Mouse (Mus musculus) 416B (cell line): ENCODE results near the gene Nfx1.
"Not testable (repeated sequence)": the region's sequence is repeated elsewhere in the genome, so short reads cannot be mapped to it uniquely, and the experiment has no call there.

Experiments
- DNase-seq: peaks from one replicate; pipeline ENCODE4 v3.0.0; 2011; ENCODE audit warnings: low read depth

Gene Nfx1

GRCm38 (mm10) chr4:40970842-40971701, at the start of gene Nfx1:
Gene Nfx1 (plus strand): TSS chr4:40970906.
- peak; percentile 97 for DNase-seq

GRCm38 (mm10) chr4:40921288-40921687, 49.4 kb upstream of the Nfx1 start:
- no peak for DNase-seq

DNA sequence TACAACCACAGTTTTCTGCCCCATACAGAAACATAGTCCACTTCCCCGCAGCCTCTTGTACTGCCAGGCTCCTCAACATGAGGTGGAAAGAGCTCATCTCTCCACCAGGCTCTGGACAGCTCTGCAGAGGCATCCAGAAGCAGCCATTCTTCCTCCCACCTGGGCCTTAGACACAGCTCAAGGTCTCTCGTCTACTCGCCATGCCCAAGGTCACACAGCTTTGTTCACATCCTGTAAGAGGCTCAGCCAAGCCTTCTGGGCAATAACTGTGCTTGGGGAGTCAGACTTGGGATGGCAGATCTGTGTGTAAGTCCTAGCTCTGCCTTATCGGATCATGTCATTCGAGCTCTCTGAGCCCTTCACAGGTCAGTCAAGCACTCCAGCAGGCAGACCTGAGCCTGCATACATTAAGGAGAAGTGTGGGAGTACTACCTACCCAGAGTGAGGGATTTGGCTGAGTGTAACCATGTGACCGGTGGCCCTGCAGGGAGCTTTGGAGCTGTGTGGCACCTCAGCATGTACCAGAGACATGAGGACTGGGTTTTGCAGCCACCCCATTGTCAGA, 47.5 kb upstream of the Nfx1 start:
- no peak for DNase-seq

GRCm38 (mm10) chr4:40925568-40925967, 45.1 kb upstream of the Nfx1 start:
- no peak for DNase-seq

DNA sequence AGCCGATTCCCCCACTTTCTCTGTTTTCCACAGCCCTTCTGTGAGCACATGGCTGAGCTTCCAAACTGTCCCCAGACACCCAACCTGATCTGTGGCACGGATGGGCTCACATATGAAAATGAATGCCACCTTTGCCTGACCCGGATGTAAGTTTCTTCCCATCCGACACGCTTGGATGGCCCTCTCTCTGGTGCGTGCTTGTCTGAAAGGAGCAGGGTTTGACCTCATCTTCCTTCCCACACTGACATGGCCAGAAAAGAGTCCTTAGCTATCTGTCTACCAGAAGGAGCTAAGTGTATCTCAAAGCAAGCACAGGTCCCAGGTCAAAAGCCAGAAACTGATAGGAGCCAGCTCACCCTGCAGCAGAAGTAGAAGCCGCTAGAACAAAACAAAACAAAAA, 41.7 kb upstream of the Nfx1 start:
- DNase-seq: no peak

DNA sequence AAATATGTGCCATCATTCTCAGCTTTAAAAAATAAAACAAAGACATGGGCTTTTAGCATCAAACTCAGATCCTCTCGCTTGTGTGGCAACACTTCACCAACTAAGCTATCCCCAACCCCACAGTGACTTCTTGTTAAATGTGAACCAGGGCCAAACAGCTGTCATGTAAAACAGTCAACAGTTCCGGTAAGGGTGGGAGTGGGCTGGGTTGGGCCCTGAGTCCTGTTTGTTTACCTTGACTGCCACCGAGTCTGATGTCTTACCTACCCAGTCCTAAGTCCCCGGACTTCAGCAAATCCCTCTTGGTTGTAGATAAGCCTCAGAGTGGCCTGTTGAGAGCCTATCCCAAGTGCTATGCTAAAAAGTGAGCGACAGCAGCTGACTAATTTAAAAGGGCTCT, 37.0 kb upstream of the Nfx1 start:
- DNase-seq: no peak

DNA sequence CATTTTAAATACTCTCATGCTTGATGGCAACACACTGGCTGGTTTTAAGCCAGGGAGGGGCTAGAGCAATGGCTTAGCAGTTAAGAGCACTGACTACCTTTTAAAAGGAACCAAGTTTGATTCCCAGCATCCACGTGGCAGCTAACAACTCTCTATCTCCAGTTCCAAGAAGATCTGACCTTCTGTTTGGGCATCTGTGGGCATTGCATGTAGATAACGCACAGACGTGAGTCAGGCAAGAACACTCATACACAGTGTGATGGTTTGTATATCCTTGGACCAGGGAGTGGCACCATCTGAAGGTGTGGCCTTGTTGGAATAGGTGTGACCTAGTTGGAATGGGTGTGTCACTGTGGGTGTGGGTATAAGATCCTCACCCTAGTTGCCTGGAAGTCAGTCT, 36.3 kb upstream of the Nfx1 start:
- DNase-seq: not testable (repeated sequence)

DNA sequence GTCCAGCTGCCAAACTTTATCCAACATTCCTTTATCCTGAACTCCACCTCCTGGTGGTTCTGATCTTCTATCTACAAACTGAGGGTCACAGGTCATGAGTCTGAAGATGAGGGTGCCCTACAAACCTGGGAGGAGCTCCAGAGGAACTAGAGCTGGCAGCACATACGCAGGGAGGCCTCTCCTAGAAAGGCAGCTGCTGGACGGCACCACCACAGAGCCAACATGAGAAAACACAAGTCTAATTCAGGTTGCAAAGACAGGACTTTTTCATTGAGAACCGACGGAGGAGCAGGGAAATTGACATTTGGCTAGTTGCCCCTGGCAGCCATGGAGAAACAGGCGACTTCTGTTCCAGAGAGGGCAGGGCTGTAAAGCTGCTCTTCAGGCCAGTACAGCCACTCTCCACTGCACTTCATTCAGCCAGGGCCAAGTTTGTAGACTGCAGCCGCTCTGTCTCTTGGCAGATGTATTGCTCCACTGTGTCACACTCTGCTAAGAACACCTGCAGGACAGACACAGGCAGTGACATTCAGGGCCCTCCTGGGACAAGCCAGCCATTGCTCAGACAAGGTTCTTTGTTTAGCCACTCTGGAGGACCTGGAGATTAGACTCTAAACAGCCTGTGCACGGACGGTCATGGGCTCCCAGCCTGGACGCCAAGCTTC, 34.4 kb upstream of the Nfx1 start:
- no peak for DNase-seq

- DNase-seq: no peak
Measured at GRCm38 (mm10) chr4:40938793-40939192, 31.9 kb upstream of the Nfx1 start.

- no peak for DNase-seq
Measured at GRCm38 (mm10) chr4:40943651-40944050, 27.1 kb upstream of the Nfx1 start.

GRCm38 (mm10) chr4:40946516-40947121, 24.1 kb upstream of the Nfx1 start:
- DNase-seq: peak; percentile 19

DNA sequence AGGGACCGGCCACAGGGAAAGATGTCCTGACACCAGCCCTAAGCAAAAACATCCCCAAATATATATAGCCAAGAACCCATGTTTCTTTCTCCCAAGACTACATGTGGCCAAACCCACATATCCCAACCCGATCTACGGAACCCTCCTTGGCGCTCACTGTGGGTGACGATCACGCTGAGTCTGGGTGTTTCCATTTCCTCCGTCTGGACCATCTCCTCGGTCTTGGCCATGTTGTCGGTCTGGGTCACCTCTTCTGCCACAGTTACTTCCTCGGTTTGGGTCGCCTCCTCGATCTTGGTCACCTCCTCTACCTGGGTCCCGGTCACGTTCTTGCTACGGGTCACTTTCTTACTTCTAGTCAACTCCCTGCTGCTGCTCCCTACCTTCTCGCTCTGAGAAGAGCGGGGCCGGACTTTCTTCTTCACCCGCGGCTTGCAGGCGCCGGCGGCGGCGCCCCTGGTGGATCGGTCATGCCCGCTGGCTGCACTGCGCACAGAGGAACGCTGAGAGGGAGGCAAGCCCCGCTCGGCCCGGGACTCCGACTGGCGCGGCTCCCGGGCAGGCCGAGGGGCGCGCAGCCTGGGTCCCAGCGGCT, 23.0 kb upstream of the Nfx1 start:
- DNase-seq: peak; percentile 56

DNA sequence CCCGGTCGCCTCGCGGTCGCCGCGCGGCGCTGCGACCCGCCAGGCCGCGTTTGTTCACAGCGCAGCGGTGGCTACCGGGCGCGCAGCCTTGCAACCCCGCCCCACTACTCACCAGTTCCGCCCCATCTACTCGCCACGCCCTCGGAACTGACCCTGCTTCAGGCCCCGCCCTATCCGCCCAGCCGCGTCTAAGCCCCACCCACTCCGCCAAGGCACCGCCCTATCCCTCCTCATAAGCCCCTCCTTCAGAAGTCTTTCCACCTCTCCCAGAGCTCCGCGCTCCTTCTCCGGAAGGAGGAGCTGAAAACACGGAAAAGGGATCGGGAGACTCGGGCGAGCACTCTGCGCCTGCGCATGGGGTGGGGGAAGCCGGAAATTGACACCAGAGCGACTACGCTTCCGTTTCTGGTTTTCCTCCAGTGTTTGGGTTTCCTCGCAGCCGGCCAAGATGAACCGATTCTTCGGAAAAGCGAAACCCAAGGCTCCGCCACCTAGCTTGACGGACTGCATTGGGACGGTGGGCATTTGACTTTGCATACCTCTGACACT, 22.5 kb upstream of the Nfx1 start, which contains the start of the genes Bag1 and Chmp5:
Bag1 (minus strand) TSS at position 135 of the 549 bp plus-strand sequence.
Chmp5 (plus strand) TSS at position 248 of the 549 bp plus-strand sequence.
- DNase-seq: peak; percentile 99

DNA sequence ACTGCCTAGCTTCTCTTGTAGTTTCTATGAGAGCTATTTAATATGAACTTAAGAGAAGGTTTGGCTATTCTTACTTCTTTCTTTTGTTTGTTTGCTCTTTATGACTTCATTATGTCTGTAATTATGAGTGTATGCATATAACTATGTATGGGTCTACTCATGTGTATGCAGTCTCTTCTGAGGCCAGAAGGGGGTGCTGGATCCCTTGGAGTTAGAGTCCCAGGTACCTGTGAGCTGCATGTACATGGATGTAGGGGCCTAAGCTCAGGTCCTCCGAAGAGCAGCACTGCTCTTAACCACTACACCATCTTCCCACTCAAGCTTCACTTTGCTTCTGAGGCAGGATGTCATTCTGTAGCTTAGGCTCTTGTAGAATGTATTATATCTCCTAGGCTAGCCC, 17.2 kb upstream of the Nfx1 start:
- peak; percentile 71 for DNase-seq

GRCm38 (mm10) chr4:40955942-40956341, 14.8 kb upstream of the Nfx1 start:
- DNase-seq: peak; percentile 26

- no peak for DNase-seq
Measured at GRCm38 (mm10) chr4:40963536-40963935, 7.2 kb upstream of the Nfx1 start.

DNA sequence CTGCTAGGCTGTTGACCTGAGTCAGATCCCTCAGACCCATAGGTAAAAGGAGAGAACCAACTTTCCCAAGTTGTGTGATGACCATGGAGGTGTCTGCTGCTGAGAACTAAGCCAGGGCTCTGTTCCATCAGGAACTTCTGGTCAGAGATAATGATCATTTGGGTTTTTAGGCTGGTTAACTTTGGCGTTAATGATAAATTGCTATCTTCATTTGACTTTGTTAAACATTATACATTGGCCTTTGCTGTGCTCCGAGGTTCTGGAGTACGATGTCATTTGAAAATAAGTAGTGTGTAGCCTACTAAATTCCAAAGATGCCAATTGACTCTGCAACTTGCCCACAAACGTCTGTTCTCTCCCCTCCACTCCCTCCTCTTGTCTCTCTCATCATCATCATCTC, 1.5 kb upstream of the Nfx1 start:
- DNase-seq: no peak

DNA sequence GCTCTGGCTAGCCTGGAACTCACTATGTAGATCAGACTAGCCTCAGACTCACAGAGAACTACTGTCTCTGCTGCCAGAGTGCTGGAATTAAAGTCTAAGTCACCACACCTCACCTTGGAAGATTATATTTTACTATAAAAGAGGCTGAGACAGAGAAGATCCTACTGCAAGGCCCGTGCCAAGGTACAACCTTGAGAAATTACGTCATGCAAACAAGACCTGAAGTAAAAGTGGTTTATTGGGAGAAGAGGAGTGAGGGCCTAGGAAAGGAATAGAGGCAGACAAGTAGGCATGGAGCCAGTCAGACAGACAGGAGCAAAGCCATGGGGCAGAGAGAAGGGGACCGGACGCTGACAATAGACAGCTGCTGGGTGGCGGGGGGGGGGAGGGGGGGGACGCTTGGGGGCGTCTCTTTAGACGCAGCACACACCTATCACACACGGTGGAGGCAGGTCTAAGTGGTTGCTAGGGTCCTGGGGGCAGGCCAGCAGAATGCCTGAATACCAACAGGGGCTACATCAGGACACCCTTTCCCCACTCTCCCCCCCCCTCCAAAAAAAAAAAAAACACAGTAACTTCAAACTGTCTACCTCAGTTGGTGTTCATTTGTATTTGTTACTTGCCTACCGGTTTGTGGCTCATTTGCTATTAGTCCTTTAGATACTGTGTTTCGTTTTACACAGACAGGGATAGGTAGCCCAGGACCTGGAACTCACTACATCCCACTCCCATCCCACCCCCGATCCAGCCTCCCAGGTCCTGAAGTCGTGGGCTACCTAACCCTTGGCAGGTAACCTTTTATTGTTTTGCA, 720 bp upstream of the Nfx1 start:
- peak; percentile 44 for DNase-seq

- no peak for DNase-seq
Measured at GRCm38 (mm10) chr4:40970592-40970841, 189 bp upstream of the Nfx1 start.

- DNase-seq: peak; percentile 81
Measured at GRCm38 (mm10) chr4:40971744-40972143, 1.0 kb downstream of the Nfx1 start.

DNA sequence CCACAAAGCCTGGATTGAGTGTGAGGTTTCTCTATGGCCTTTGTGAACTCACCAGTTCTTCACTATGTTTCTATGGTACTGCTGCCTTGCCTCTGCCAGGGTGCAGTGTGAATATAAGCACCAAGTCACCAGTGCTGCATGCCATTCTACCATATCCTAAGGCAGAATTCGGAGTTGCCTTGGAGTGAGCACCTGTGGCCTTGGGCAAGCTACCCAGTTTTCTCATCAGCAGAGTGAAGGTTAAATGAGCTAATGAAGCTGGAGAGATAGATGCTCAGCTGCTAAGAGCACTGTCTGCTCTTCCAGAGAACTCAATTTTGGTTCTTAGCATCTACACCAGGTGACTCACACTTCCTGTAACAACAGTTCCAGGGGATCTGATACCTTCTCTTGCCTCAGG, 3.3 kb downstream of the Nfx1 start:
- DNase-seq: no peak
